ENCODE assay signal across 25 mouse cellular contexts in genomic region chr2:90501708-90502107, GRCm38 (mm10).
A peak's percentile ranks its signal among the peaks of the same experiment; 100 is the strongest.
DNase-seq lines count a peak whose midpoint lies in the region; ATAC-seq and TF ChIP-seq lines count a peak whose summit lies in the region.
"Had no signal": no experiment of that assay in that cellular context is flagged by ENCODE, and none has a peak within 500 bp of the region (broad histone marks: within the 10 kb centered on the region; RNA-seq: fewer than 3 reads in every experiment).

No protein-coding gene starts in this region.

- no peak overlapping the region for H3K9ac ChIP-seq in kidney, postnatal 0 days (ENCODE audit: low read depth, low read length)
- no peak overlapping the region for H3K9ac ChIP-seq in liver, embryonic 16.5 days (ENCODE audit: low read depth, low read length)
- H3K9ac ChIP-seq: embryonic facial prominence, embryonic 15.5 days; heart, embryonic 13.5 days; hindbrain, embryonic 15.5 days; limb, embryonic 15.5 days; neural tube, embryonic 15.5 days had no signal

- H3K36me3 ChIP-seq in kidney, postnatal 0 days (ENCODE audit: insufficient read depth, low read length): no peaks in the 10 kb centered on the region
- no peaks in the 10 kb centered on the region for H3K36me3 ChIP-seq in liver, embryonic 16.5 days (ENCODE audit: control insufficient read depth, insufficient read depth)
- H3K36me3 ChIP-seq: embryonic facial prominence, embryonic 15.5 days; heart, embryonic 13.5 days; hindbrain, embryonic 15.5 days; limb, embryonic 15.5 days; neural tube, embryonic 15.5 days had no signal

- ATAC-seq in kidney, postnatal 0 days (replicated peaks; ENCODE audit: low FRiP score, low read depth): no peak
- ATAC-seq in liver, embryonic 16.5 days (ENCODE audit: low read depth): no peak

- WGBS in kidney, postnatal 0 days: 35% methylated on average over 3 of the region's 3 CpGs
- 59% methylated on average over 3 of the region's 3 CpGs for WGBS in liver, embryonic 16.5 days (ENCODE audit: insufficient replicate concordance)

- H3K4me2 ChIP-seq in kidney, postnatal 0 days (ENCODE audit: low read length): no peak overlapping the region
- no peak overlapping the region for H3K4me2 ChIP-seq in liver, embryonic 16.5 days (ENCODE audit: low read depth, low read length)
- H3K4me2 ChIP-seq: embryonic facial prominence, embryonic 15.5 days; heart, embryonic 13.5 days; hindbrain, embryonic 15.5 days; limb, embryonic 15.5 days; neural tube, embryonic 15.5 days had no signal

- TF ChIP-seq CTCF in kidney, postnatal 0 days (IDR thresholded peaks at IDR 0.05; ENCODE audit: low read depth): no peak

- no peaks in the 10 kb centered on the region for H3K9me3 ChIP-seq in kidney, postnatal 0 days (replicated peaks; ENCODE audit: low read length)
- H3K9me3 ChIP-seq in liver, embryonic 16.5 days (replicated peaks; ENCODE audit: control insufficient read depth, low read length): no peaks in the 10 kb centered on the region
- H3K9me3 ChIP-seq: embryonic facial prominence, embryonic 15.5 days; heart, embryonic 13.5 days; hindbrain, embryonic 15.5 days; limb, embryonic 15.5 days; neural tube, embryonic 15.5 days had no signal

- peak; percentile 53 for DNase-seq in cerebellum, adult 9-10 months
- no peak for DNase-seq in cerebellum, adult 8-10 months
- peak; percentile 31 for DNase-seq in kidney, postnatal 0 days (ENCODE audit: low spot score)
- no peak for DNase-seq in kidney, adult 18-20 months
- peak; percentile 54 for DNase-seq in 416B (ENCODE audit: low read depth)
- no peak for DNase-seq in thymus, postnatal 10 days (ENCODE audit: low spot score in 2 of 2)
- no peak for DNase-seq in heart, adult 11 months
- DNase-seq: adrenal gland, adult 2 months; cerebellum, adult 11 months; heart, postnatal 36 days; kidney, adult 9 months; layer of hippocampus, postnatal 36 days; midbrain, embryonic 14.5 days; right cerebral cortex, adult 18-20 months; spleen, adult 18-20 months; thymus, postnatal 4 days had no signal

- H3K27ac ChIP-seq in kidney, postnatal 0 days: no peak overlapping the region
- peak overlapping the region; percentile 49; the same call in 1 of the 2 replicates for H3K27ac ChIP-seq in liver, embryonic 16.5 days (ENCODE audit: low read length)
- H3K27ac ChIP-seq: embryonic facial prominence, embryonic 15.5 days; heart, embryonic 13.5 days; hindbrain, embryonic 15.5 days; limb, embryonic 15.5 days; macrophage; neural tube, embryonic 15.5 days had no signal

- 0 out of 2 replicates have a peak, but pooled peaks cover 6% of the 10 kb centered on the region for H3K4me1 ChIP-seq in kidney, postnatal 0 days (replicated peaks; ENCODE audit: insufficient read depth, low read length)
- peaks cover 34% of the 10 kb centered on the region for H3K4me1 ChIP-seq in liver, embryonic 16.5 days (ENCODE audit: control insufficient read depth, low read depth, low read length)

- H3K4me3 ChIP-seq in kidney, postnatal 0 days (replicated peaks; ENCODE audit: low read depth, low read length): no peak overlapping the region
- H3K4me3 ChIP-seq in liver, embryonic 16.5 days (ENCODE audit: low read depth, low read length): no peak overlapping the region
- H3K4me3 ChIP-seq: embryonic facial prominence, embryonic 15.5 days; heart, embryonic 13.5 days; hindbrain, embryonic 15.5 days; limb, embryonic 15.5 days; myocyte; neural tube, embryonic 15.5 days had no signal

- no peaks in the 10 kb centered on the region for H3K27me3 ChIP-seq in kidney, postnatal 0 days (ENCODE audit: insufficient read depth, low read length)
- H3K27me3 ChIP-seq in liver, embryonic 16.5 days (ENCODE audit: control insufficient read depth, insufficient read depth, low read depth, low read length): no peaks in the 10 kb centered on the region
- H3K27me3 ChIP-seq: CH12.LX; embryonic facial prominence, embryonic 15.5 days; heart, embryonic 13.5 days; hindbrain, embryonic 15.5 days; limb, embryonic 15.5 days; neural tube, embryonic 15.5 days had no signal

Comparison
In these comparisons a context has a peak if more than half of its experiments do, and no peak if none do; other contexts are left out.
1. DNase-seq: peak in cerebellum, adult 9-10 months (single experiment), kidney, postnatal 0 days (single experiment) and 416B (single experiment); none in cerebellum, adult 8-10 months (single experiment), kidney, adult 18-20 months (single experiment), thymus, postnatal 10 days (0 of 2) and heart, adult 11 months (single experiment).